Mouse (Mus musculus) embryonic facial prominence, embryonic 15.5 days (tissue): ENCODE data around the gene Myo1e. TPM values are rescaled to one million over a fixed set of nuclear protein-coding genes. Genes with fewer than 3 reads are reported as not detected.
"Not testable (repeated sequence)": the region's sequence is repeated elsewhere in the genome, so short reads cannot be mapped to it uniquely, and the experiment has no call there.

Experiments used
- ATAC-seq: fragments of 200-750 bp; cut with Nextera tagmentation; 2 replicates; pipeline ENCODE4 v1.8.0; 2017; ENCODE audit warnings: low read depth, moderate TSS enrichment; ENCODE audit not compliant: insufficient number of reproducible peaks, low FRiP score, low TSS enrichment
- H3K27ac ChIP-seq: fragments of 300-500 bp; sonication (generic); replicated peaks from 2 replicates; pipeline ENCODE4 v1.5.1; 2015; ENCODE audit warnings: mild to moderate bottlenecking, inconsistent platforms
- H3K27me3 ChIP-seq: fragments of 300-500 bp; sonication (generic); 2 replicates; pipeline ENCODE4 v1.6.1; 2015; ENCODE audit warnings: inconsistent platforms
- H3K36me3 ChIP-seq: fragments of 300-500 bp; sonication (generic); 2 replicates; pipeline ENCODE4 v1.6.1; 2015; ENCODE audit warnings: mild to moderate bottlenecking, inconsistent platforms
- H3K4me1 ChIP-seq: fragments of 300-500 bp; sonication (generic); 2 replicates; pipeline ENCODE4 v1.6.1; 2015; ENCODE audit warnings: inconsistent platforms
- H3K4me2 ChIP-seq: fragments of 300-500 bp; sonication (generic); replicated peaks from 2 replicates; pipeline ENCODE4 v1.6.1; 2015; ENCODE audit warnings: mild to moderate bottlenecking, inconsistent platforms
- H3K4me3 ChIP-seq: fragments of 300-500 bp; sonication (generic); replicated peaks from 2 replicates; pipeline ENCODE4 v1.5.1; 2015; ENCODE audit warnings: mild to moderate bottlenecking, inconsistent platforms
- H3K9ac ChIP-seq: fragments of 300-500 bp; sonication (generic); 2 replicates; pipeline ENCODE4 v1.6.1; 2015; ENCODE audit warnings: inconsistent platforms
- H3K9me3 ChIP-seq: fragments of 300-500 bp; sonication (generic); replicated peaks from 2 replicates; pipeline ENCODE4 v1.6.1; 2016; ENCODE audit warnings: inconsistent platforms
- WGBS: fragments of 180-500 bp; shearing (Covaris S2); methylation state at CpG from one replicate; pipeline ENCODE4 v1.1.7; 2015; 5-methylcytosine and 5-hydroxymethylcytosine counted together
- polyA plus RNA-seq: library from polyadenylated mRNA; unstranded; fragments of >200 nt; fragmentation: Nextera tagmentation; extraction: Ambion mirVana; gene quantifications from 2 replicates; pipeline ENCODE4 v1.2.1, GENCODE M21; 2015

Myo1e gene
- polyA plus RNA-seq, 1 experiment from 2014 or later = 26.4 TPM

- H3K9ac ChIP-seq = no peak overlapping the region
- H3K4me2 ChIP-seq = no peak overlapping the region
- no peak overlapping the region for H3K27ac ChIP-seq
- no peaks in the 10 kb centered on the region for H3K9me3 ChIP-seq
- 74% methylated on average over 4 of the region's 4 CpGs for WGBS
- H3K36me3 ChIP-seq = no peaks in the 10 kb centered on the region
- no peak for ATAC-seq
- no peak overlapping the region for H3K4me3 ChIP-seq
- H3K4me1 ChIP-seq = peaks cover 20% of the 10 kb centered on the region
- no peaks in the 10 kb centered on the region for H3K27me3 ChIP-seq
Measured at GRCm38 (mm10) chr9:70255005-70255404, 47.9 kb downstream of the Myo1e start.

GRCm38 (mm10) chr9:70256027-70256426 is 48.9 kb downstream of the Myo1e start:
- peaks cover 24% of the 10 kb centered on the region for H3K4me1 ChIP-seq
- not testable (repeated sequence) for H3K9me3 ChIP-seq, H3K27me3 ChIP-seq, H3K36me3 ChIP-seq, H3K27ac ChIP-seq, H3K4me3 ChIP-seq, H3K4me2 ChIP-seq, H3K9ac ChIP-seq, ATAC-seq
- 95% methylated on average over 7 of the region's 7 CpGs for WGBS

GRCm38 (mm10) chr9:70257289-70258101 is 50.3 kb downstream of the Myo1e start:
- Histone ChIP-seq H3K4me2 (no peak overlapping the region), H3K9me3 (no peaks in the 10 kb centered on the region), H3K27ac (no peak overlapping the region), H3K4me1 (peaks cover 34% of the 10 kb centered on the region), H3K36me3 (no peaks in the 10 kb centered on the region), H3K27me3 (no peaks in the 10 kb centered on the region), H3K4me3 (no peak overlapping the region), H3K9ac (no peak overlapping the region)
- WGBS = 32% methylated on average over 13 of the region's 13 CpGs
- no peak for ATAC-seq

- peak overlapping the region; percentile 18; the same call in 1 of the 2 replicates for H3K27ac ChIP-seq
Measured at GRCm38 (mm10) chr9:70260324-70260841, 53.2 kb downstream of the Myo1e start.

GRCm38 (mm10) chr9:70261646-70262045 is 54.5 kb downstream of the Myo1e start:
- Histone ChIP-seq H3K4me1 (peaks cover 44% of the 10 kb centered on the region), H3K9me3 (no peaks in the 10 kb centered on the region), H3K4me3 (no peak overlapping the region), H3K27me3 (no peaks in the 10 kb centered on the region), H3K4me2 (no peak overlapping the region), H3K27ac (no peak overlapping the region; the same call in 1 of the 2 replicates), H3K9ac (no peak overlapping the region), H3K36me3 (no peaks in the 10 kb centered on the region)
- ATAC-seq = no peak
- WGBS = 53% methylated on average over 5 of the region's 5 CpGs

More at GRCm38 (mm10) chr9:70260324-70260841, 53.2 kb downstream of the Myo1e start:
- Histone ChIP-seq H3K9ac (no peak overlapping the region), H3K27me3 (no peaks in the 10 kb centered on the region), H3K4me3 (no peak overlapping the region), H3K9me3 (no peaks in the 10 kb centered on the region), H3K4me2 (no peak overlapping the region), H3K36me3 (no peaks in the 10 kb centered on the region), H3K4me1 (peaks cover 44% of the 10 kb centered on the region)
- ATAC-seq = no peak
- WGBS = 40% methylated on average over 9 of the region's 9 CpGs

- H3K9ac ChIP-seq = no peak overlapping the region
- H3K9me3 ChIP-seq = no peaks in the 10 kb centered on the region
- H3K4me1 ChIP-seq = peaks cover 37% of the 10 kb centered on the region
- H3K36me3 ChIP-seq = no peaks in the 10 kb centered on the region
- no peak overlapping the region for H3K4me2 ChIP-seq
- 43% methylated on average over 8 of the region's 8 CpGs for WGBS
- H3K4me3 ChIP-seq = no peak overlapping the region
- ATAC-seq = no peak
- H3K27ac ChIP-seq = 0 out of 2 replicates have a peak overlapping the region, but pooled peaks have one; percentile 44
- H3K27me3 ChIP-seq = no peaks in the 10 kb centered on the region
Measured at GRCm38 (mm10) chr9:70263134-70263533, 56.0 kb downstream of the Myo1e start.

GRCm38 (mm10) chr9:70263735-70264134 is 56.6 kb downstream of the Myo1e start:
- 37% methylated on average over 7 of the region's 7 CpGs for WGBS
- H3K9me3 ChIP-seq = no peaks in the 10 kb centered on the region
- H3K27me3 ChIP-seq = no peaks in the 10 kb centered on the region
- no peak for ATAC-seq
- H3K27ac ChIP-seq = peak overlapping the region; percentile 12; the same call in 1 of the 2 replicates
- peaks cover 36% of the 10 kb centered on the region for H3K4me1 ChIP-seq
- H3K36me3 ChIP-seq = no peaks in the 10 kb centered on the region
- no peak overlapping the region for H3K4me3 ChIP-seq
- no peak overlapping the region for H3K4me2 ChIP-seq
- no peak overlapping the region for H3K9ac ChIP-seq

GRCm38 (mm10) chr9:70265513-70265912 is 58.4 kb downstream of the Myo1e start:
- Histone ChIP-seq H3K27ac (no peak overlapping the region), H3K9ac (no peak overlapping the region), H3K4me1 (peaks cover 28% of the 10 kb centered on the region), H3K36me3 (no peaks in the 10 kb centered on the region), H3K9me3 (no peaks in the 10 kb centered on the region), H3K4me3 (no peak overlapping the region), H3K4me2 (no peak overlapping the region), H3K27me3 (no peaks in the 10 kb centered on the region)
- ATAC-seq = no peak
- 78% methylated on average over 5 of the region's 5 CpGs for WGBS

GRCm38 (mm10) chr9:70266186-70266585 is 59.0 kb downstream of the Myo1e start:
- Histone ChIP-seq H3K36me3 (no peaks in the 10 kb centered on the region), H3K27ac (no peak overlapping the region), H3K9ac (no peak overlapping the region), H3K9me3 (no peaks in the 10 kb centered on the region), H3K4me2 (no peak overlapping the region), H3K4me1 (peaks cover 24% of the 10 kb centered on the region), H3K4me3 (no peak overlapping the region), H3K27me3 (no peaks in the 10 kb centered on the region)
- ATAC-seq = no peak
- WGBS = 80% methylated on average over 2 of the region's 2 CpGs

GRCm38 (mm10) chr9:70267108-70267507 is 60.0 kb downstream of the Myo1e start:
- H3K4me2 ChIP-seq = no peak overlapping the region
- H3K27ac ChIP-seq = no peak overlapping the region
- H3K36me3 ChIP-seq = no peaks in the 10 kb centered on the region
- H3K9me3 ChIP-seq = no peaks in the 10 kb centered on the region
- no peak overlapping the region for H3K9ac ChIP-seq
- no peak overlapping the region for H3K4me3 ChIP-seq
- no peaks in the 10 kb centered on the region for H3K27me3 ChIP-seq
- ATAC-seq = no peak
- peaks cover 16% of the 10 kb centered on the region for H3K4me1 ChIP-seq
- 89% methylated on average over 5 of the region's 5 CpGs for WGBS

GRCm38 (mm10) chr9:70269349-70269748 is 62.2 kb downstream of the Myo1e start:
- no peak overlapping the region for H3K9ac ChIP-seq
- H3K27me3 ChIP-seq = no peaks in the 10 kb centered on the region
- H3K36me3 ChIP-seq = no peaks in the 10 kb centered on the region
- no peaks in the 10 kb centered on the region for H3K9me3 ChIP-seq
- H3K27ac ChIP-seq = no peak overlapping the region
- H3K4me1 ChIP-seq = peaks cover 6% of the 10 kb centered on the region; the same call in 1 of the 2 replicates
- no peak; the same call in 1 of the 2 replicates for ATAC-seq
- 54% methylated on average over 10 of the region's 10 CpGs for WGBS
- no peak overlapping the region for H3K4me2 ChIP-seq
- H3K4me3 ChIP-seq = no peak overlapping the region
